Mouse (Mus musculus): ENCODE measurements around the gene Tnnc1.

DNA sequence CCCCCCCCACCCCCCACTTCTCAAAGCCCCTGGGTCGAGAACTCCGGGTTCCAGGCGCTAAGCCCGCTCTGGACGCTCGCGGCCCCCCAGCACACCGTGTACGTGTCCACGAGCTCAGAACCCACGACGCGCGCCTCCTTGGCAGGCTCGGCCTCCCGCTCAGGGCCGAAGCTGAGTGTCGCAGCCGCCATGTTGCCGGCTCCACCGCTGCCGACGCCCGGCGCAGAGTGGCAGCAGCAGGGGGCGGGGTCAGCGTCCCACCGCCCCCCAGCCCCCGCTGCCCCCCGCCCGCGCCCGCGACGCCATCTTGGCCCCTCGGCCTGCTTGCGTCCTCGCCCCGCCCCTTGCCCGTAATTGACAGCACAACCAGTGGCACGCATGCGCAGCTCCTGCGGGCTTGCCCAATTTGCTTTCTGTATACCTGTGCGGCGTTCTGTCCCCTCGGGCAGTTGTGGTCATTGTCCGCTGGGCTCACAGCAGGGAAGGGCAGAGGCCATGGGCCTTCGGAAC, 1.6 kb upstream of the Tnnc1 start:
- TF ChIP-seq CTCF (IDR thresholded peaks at IDR 0.05; ENCODE audit: low read depth) (peak; percentile 9; the same call in 1 of the 2 replicates), EP300 (optimal IDR thresholded peaks at IDR 0.05) (no peak)

Data from stomach, postnatal 0 days (tissue).